Mouse (Mus musculus) effector memory CD4-positive, alpha-beta T cell, adult 5 months (primary cell): Measurements from ENCODE around the gene Naa30. TPM values are rescaled to one million over a fixed set of nuclear protein-coding genes. Genes with fewer than 3 reads are reported as not detected.

Source experiments
- polyA plus RNA-seq: library from polyadenylated mRNA; unstranded; fragments of 100-300 nt; shearing (Covaris generic); gene quantifications from one replicate; pipeline ENCODE4 v1.2.1, GENCODE M21; 2017

Naa30 gene
- polyA plus RNA-seq, result 55.7 TPM

DNA sequence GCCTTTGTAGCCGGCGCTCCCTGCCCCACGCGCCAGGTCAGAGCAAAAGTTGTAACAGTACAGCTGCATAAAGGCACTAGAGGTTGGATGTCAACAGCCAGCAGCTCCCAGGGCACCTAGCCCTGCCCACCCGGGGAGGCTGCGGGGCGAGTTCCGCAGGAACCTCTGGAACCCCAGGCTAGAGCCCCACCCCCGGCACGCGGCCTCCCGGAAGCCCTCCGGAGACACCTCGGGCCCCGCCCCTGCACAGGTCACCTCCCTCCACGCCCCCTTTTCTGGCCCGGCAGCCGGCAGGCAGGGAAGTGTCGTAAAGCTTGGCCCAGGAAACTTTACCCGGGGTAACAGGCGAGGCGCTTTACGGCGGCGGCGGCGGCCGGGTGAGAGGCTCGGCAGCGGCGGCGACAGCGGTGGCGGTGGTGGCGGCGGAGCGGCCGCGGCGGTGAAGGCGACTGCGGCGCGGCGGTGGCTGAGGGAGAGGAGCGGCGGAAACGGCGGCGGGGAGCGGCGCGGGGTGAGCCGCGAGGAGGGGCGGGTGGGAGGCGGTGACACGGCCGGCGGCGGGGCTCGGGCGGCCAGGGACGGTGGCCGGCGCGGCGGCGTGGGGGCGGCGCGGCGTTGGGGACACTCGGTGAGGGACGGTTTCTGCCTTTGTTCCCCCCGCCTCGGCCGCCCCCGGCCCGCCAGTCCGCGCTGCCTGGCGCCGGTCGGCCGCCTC lies at the start of gene Naa30:
TSS of gene Naa30 (plus strand) at position 360 of the 715 bp plus-strand sequence.

Other genes starting within 250 kb of the Naa30 start
- 32.8 TPM for gene Ap5m1, start 106.1 kb upstream of the Naa30 start, polyA plus RNA-seq
- gene Exoc5, start 105.6 kb upstream of the Naa30 start, polyA plus RNA-seq, result 79.9 TPM
- 0.34 TPM for gene ccdc198, start 73.2 kb downstream of the Naa30 start, polyA plus RNA-seq